Mouse (Mus musculus) frontal cortex, postnatal 36 days (tissue): ENCODE results near the gene Stap2.

Source experiments
- DNase-seq, 2 experiments: peaks; one replicate each; pipeline ENCODE4 v3.0.0; 2022; ENCODE audit warnings: low spot score in 2 of 2

The Stap2 gene

GRCm38 (mm10) chr17:56005415-56006061, at the start of gene Stap2, which contains the start of gene Mpnd:
Gene Stap2 (minus strand): TSS chr17:56005584.
Gene Mpnd (plus strand): TSS chr17:56005711.
- DNase-seq, result no peak

- DNase-seq, result no peak
These were observed 49.6 kb upstream of the Stap2 start for GRCm38 (mm10) chr17:56054938-56055337.

GRCm38 (mm10) chr17:56051369-56051768, 46.0 kb upstream of the Stap2 start:
- no peak for DNase-seq

GRCm38 (mm10) chr17:56040857-56041163, 35.4 kb upstream of the Stap2 start:
- DNase-seq, result no peak

GRCm38 (mm10) chr17:56040030-56040856, 34.9 kb upstream of the Stap2 start, which contains the start of gene Chaf1a:
Gene Chaf1a (plus strand): TSS chr17:56040439.
- peak; percentile 92 to 98 for DNase-seq

GRCm38 (mm10) chr17:56039345-56039744, 34.0 kb upstream of the Stap2 start:
- DNase-seq, result no peak

GRCm38 (mm10) chr17:56038583-56039261, 33.3 kb upstream of the Stap2 start:
- no peak for DNase-seq

GRCm38 (mm10) chr17:56036901-56037287, 31.5 kb upstream of the Stap2 start:
- DNase-seq, result no peak

- DNase-seq, result peak; percentile 99 to 100
These were observed 31.0 kb upstream of the Stap2 start, which contains the start of gene Sh3gl1 for GRCm38 (mm10) chr17:56036176-56036900. Gene Sh3gl1 (minus strand): TSS chr17:56036635.

- DNase-seq, result no peak
These were observed 29.8 kb upstream of the Stap2 start for GRCm38 (mm10) chr17:56035216-56035615.

GRCm38 (mm10) chr17:56034726-56035100, 29.3 kb upstream of the Stap2 start:
- no peak for DNase-seq

- no peak for DNase-seq
These were observed 28.8 kb upstream of the Stap2 start for GRCm38 (mm10) chr17:56034040-56034725.

- no peak for DNase-seq
These were observed 27.4 kb upstream of the Stap2 start for GRCm38 (mm10) chr17:56032831-56033230.

GRCm38 (mm10) chr17:56032127-56032733, 26.8 kb upstream of the Stap2 start:
- no peak for DNase-seq

GRCm38 (mm10) chr17:56031431-56031830, 26.0 kb upstream of the Stap2 start:
- DNase-seq, result no peak

- no peak for DNase-seq
These were observed 25.5 kb upstream of the Stap2 start for GRCm38 (mm10) chr17:56030919-56031318.

- no peak for DNase-seq
These were observed 25.0 kb upstream of the Stap2 start for GRCm38 (mm10) chr17:56030238-56030870.

- no peak for DNase-seq
These were observed 22.5 kb upstream of the Stap2 start for GRCm38 (mm10) chr17:56027801-56028441.

GRCm38 (mm10) chr17:56026881-56027280, 21.5 kb upstream of the Stap2 start:
- no peak for DNase-seq

- no peak for DNase-seq
These were observed 20.9 kb upstream of the Stap2 start for GRCm38 (mm10) chr17:56026303-56026702.
